Mouse (Mus musculus) limb, embryonic 13.5 days (tissue): ENCODE data around the gene Nr1i2. TPM values are rescaled to one million over a fixed set of nuclear protein-coding genes. Genes with fewer than 3 reads are reported as not detected.

ENCODE experiments used
- ATAC-seq: fragments of 200-750 bp; cut with Nextera tagmentation; 2 replicates; pipeline ENCODE4 v1.8.0; 2017; ENCODE audit warnings: low read depth, moderate number of reproducible peaks, moderate TSS enrichment; ENCODE audit not compliant: low FRiP score
- H3K27ac ChIP-seq: fragments of 300-500 bp; sonication (generic); 2 replicates; pipeline ENCODE4 v1.5.1; 2015; ENCODE audit warnings: inconsistent platforms, mild to moderate bottlenecking, moderate library complexity
- H3K27me3 ChIP-seq: fragments of 300-500 bp; sonication (generic); 2 replicates; pipeline ENCODE4 v1.6.1; 2015; ENCODE audit warnings: mild to moderate bottlenecking, inconsistent platforms
- H3K36me3 ChIP-seq: fragments of 300-500 bp; sonication (generic); 2 replicates; pipeline ENCODE4 v1.6.1; 2015; ENCODE audit warnings: inconsistent platforms, mild to moderate bottlenecking, moderate library complexity
- H3K4me1 ChIP-seq: fragments of 300-500 bp; sonication (generic); 2 replicates; pipeline ENCODE4 v1.6.1; 2015; ENCODE audit warnings: inconsistent platforms
- H3K4me2 ChIP-seq: fragments of 300-500 bp; sonication (generic); replicated peaks from 2 replicates; pipeline ENCODE4 v1.6.1; 2015; ENCODE audit warnings: inconsistent platforms, mild to moderate bottlenecking, moderate library complexity
- H3K4me3 ChIP-seq: fragments of 300-500 bp; sonication (generic); 2 replicates; pipeline ENCODE4 v1.5.1; 2015; ENCODE audit warnings: moderate library complexity, mild to moderate bottlenecking, inconsistent platforms
- H3K9ac ChIP-seq: fragments of 300-500 bp; sonication (generic); 2 replicates; pipeline ENCODE4 v1.6.1; 2015; ENCODE audit warnings: mild to moderate bottlenecking, inconsistent platforms
- H3K9me3 ChIP-seq: fragments of 300-500 bp; sonication (generic); 2 replicates; pipeline ENCODE4 v1.6.1; 2016; ENCODE audit warnings: inconsistent platforms
- WGBS: fragments of 180-500 bp; shearing (Covaris S2); methylation state at CpG from one replicate; pipeline ENCODE4 v1.1.7; 2015; 5-methylcytosine and 5-hydroxymethylcytosine counted together
- polyA plus RNA-seq: library from polyadenylated mRNA; unstranded; fragments of >200 nt; fragmentation: Nextera tagmentation; extraction: Ambion mirVana; gene quantifications from 2 replicates; pipeline ENCODE4 v1.2.1, GENCODE M21; 2015

The Nr1i2 gene
- polyA plus RNA-seq, 1 experiment from 2014 or later, result not detected

GRCm38 (mm10) chr16:38283300-38283699, 11.3 kb downstream of the Nr1i2 start:
- no peaks in the 10 kb centered on the region for H3K4me1 ChIP-seq
- no peak overlapping the region for H3K9ac ChIP-seq
- H3K27me3 ChIP-seq, result no peaks in the 10 kb centered on the region
- no peak overlapping the region for H3K4me3 ChIP-seq
- H3K4me2 ChIP-seq, result no peak overlapping the region
- 22% methylated on average over 3 of the region's 3 CpGs for WGBS
- no peaks in the 10 kb centered on the region for H3K36me3 ChIP-seq
- ATAC-seq, result no peak
- H3K27ac ChIP-seq, result no peak overlapping the region
- H3K9me3 ChIP-seq, result no peaks in the 10 kb centered on the region

- ATAC-seq, result no peak
- H3K9ac ChIP-seq, result no peak overlapping the region
- 84% methylated on average over 7 of the region's 7 CpGs for WGBS
Measured at GRCm38 (mm10) chr16:38282559-38283160, 12.0 kb downstream of the Nr1i2 start.

GRCm38 (mm10) chr16:38280951-38281350, 13.7 kb downstream of the Nr1i2 start:
- no peaks in the 10 kb centered on the region for H3K36me3 ChIP-seq
- 86% methylated on average over 7 of the region's 7 CpGs for WGBS
- no peaks in the 10 kb centered on the region for H3K9me3 ChIP-seq

More at GRCm38 (mm10) chr16:38282559-38283160, 12.0 kb downstream of the Nr1i2 start:
- Histone ChIP-seq H3K27ac (no peak overlapping the region), H3K4me2 (no peak overlapping the region), H3K36me3 (no peaks in the 10 kb centered on the region), H3K9me3 (no peaks in the 10 kb centered on the region), H3K27me3 (no peaks in the 10 kb centered on the region), H3K4me3 (no peak overlapping the region), H3K4me1 (no peaks in the 10 kb centered on the region)

DNA sequence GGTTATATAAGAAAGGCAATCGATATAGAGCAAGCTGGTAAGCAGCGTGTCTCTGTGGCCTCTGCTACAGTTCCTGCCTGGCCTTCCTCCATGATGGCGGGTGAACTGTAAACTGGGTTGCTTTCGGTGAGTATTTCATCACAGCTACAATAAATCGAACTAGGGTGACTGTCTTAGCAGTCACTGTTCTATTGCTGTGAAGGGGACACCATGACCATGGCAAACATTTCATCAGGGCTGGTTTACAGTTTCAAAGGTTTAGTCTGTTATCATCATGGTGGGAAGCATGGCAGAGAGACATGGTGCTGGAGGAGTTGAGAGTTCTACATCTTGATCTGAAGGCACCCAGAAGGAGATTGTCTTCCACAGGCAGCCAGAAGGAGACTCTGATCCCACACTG, 14.8 kb downstream of the Nr1i2 start:
- Histone ChIP-seq H3K9ac (no peak overlapping the region), H3K27me3 (no peaks in the 10 kb centered on the region), H3K27ac (no peak overlapping the region), H3K36me3 (no peaks in the 10 kb centered on the region), H3K4me3 (no peak overlapping the region), H3K4me1 (no peaks in the 10 kb centered on the region), H3K9me3 (no peaks in the 10 kb centered on the region), H3K4me2 (no peak overlapping the region)
- 95% methylated on average over 5 of the region's 5 CpGs for WGBS
- no peak for ATAC-seq

More at GRCm38 (mm10) chr16:38280951-38281350, 13.7 kb downstream of the Nr1i2 start:
- H3K4me1 ChIP-seq, result no peaks in the 10 kb centered on the region
- no peak overlapping the region for H3K9ac ChIP-seq
- no peak overlapping the region for H3K4me3 ChIP-seq
- no peaks in the 10 kb centered on the region for H3K27me3 ChIP-seq
- ATAC-seq, result no peak
- H3K4me2 ChIP-seq, result no peak overlapping the region
- no peak overlapping the region for H3K27ac ChIP-seq

- WGBS, result 70% methylated on average over 2 of the region's 2 CpGs
- Histone ChIP-seq H3K4me2 (no peak overlapping the region), H3K9ac (no peak overlapping the region), H3K27ac (no peak overlapping the region), H3K27me3 (no peaks in the 10 kb centered on the region), H3K36me3 (no peaks in the 10 kb centered on the region), H3K4me1 (no peaks in the 10 kb centered on the region), H3K9me3 (no peaks in the 10 kb centered on the region), H3K4me3 (no peak overlapping the region)
- ATAC-seq, result no peak
Measured at GRCm38 (mm10) chr16:38274737-38275136, 19.9 kb downstream of the Nr1i2 start.

GRCm38 (mm10) chr16:38272483-38272882, 22.1 kb downstream of the Nr1i2 start:
- ATAC-seq, result no peak
- Histone ChIP-seq H3K4me3 (no peak overlapping the region), H3K9me3 (no peaks in the 10 kb centered on the region), H3K36me3 (no peaks in the 10 kb centered on the region), H3K4me1 (no peaks in the 10 kb centered on the region), H3K27ac (no peak overlapping the region), H3K4me2 (no peak overlapping the region), H3K9ac (0 out of 2 replicates have a peak overlapping the region, but pooled peaks have one; percentile 0), H3K27me3 (no peaks in the 10 kb centered on the region)
- WGBS, result 67% methylated on average over 5 of the region's 5 CpGs

GRCm38 (mm10) chr16:38271601-38272000, 23.0 kb downstream of the Nr1i2 start:
- Histone ChIP-seq H3K4me3 (no peak overlapping the region), H3K27ac (no peak overlapping the region), H3K27me3 (no peaks in the 10 kb centered on the region), H3K36me3 (no peaks in the 10 kb centered on the region), H3K4me1 (no peaks in the 10 kb centered on the region), H3K9ac (no peak overlapping the region), H3K9me3 (no peaks in the 10 kb centered on the region), H3K4me2 (no peak overlapping the region)
- 44% methylated on average over 3 of the region's 3 CpGs for WGBS
- ATAC-seq, result no peak

DNA sequence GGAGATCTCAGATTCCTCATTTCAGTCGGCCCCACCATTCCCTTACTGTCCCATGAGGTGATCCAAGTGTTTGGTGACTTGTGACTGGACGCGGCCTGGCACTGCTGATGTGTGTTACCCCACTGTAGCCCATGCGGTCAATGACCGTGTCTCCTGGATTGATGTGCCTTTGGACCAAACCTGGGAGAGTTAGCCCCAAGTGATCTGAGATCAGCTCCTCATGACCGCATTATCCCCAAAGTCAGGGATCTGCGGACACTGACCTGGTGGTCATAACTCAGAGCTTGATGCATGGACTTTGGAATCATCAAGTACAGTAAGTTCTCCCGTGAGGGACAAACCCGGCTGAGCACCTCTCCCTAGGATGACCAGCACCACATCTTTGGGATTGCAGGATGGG, 38.7 kb downstream of the Nr1i2 start:
- WGBS, result 91% methylated on average over 9 of the region's 9 CpGs
- H3K27ac ChIP-seq, result no peak overlapping the region
- H3K4me3 ChIP-seq, result no peak overlapping the region
- H3K9ac ChIP-seq, result no peak overlapping the region
- H3K9me3 ChIP-seq, result no peaks in the 10 kb centered on the region
- no peak for ATAC-seq
- H3K36me3 ChIP-seq, result no peaks in the 10 kb centered on the region
- H3K4me2 ChIP-seq, result no peak overlapping the region
- no peaks in the 10 kb centered on the region for H3K27me3 ChIP-seq
- no peaks in the 10 kb centered on the region; the same call in 1 of the 2 replicates for H3K4me1 ChIP-seq

- Histone ChIP-seq H3K27me3 (no peaks in the 10 kb centered on the region), H3K9ac (no peak overlapping the region), H3K4me1 (no peaks in the 10 kb centered on the region; the same call in 1 of the 2 replicates), H3K27ac (no peak overlapping the region), H3K36me3 (no peaks in the 10 kb centered on the region), H3K4me3 (no peak overlapping the region), H3K9me3 (no peaks in the 10 kb centered on the region), H3K4me2 (no peak overlapping the region)
- WGBS, result 77% methylated on average over 4 of the region's 4 CpGs
- no peak for ATAC-seq
Measured at GRCm38 (mm10) chr16:38255107-38255506, 39.5 kb downstream of the Nr1i2 start.

DNA sequence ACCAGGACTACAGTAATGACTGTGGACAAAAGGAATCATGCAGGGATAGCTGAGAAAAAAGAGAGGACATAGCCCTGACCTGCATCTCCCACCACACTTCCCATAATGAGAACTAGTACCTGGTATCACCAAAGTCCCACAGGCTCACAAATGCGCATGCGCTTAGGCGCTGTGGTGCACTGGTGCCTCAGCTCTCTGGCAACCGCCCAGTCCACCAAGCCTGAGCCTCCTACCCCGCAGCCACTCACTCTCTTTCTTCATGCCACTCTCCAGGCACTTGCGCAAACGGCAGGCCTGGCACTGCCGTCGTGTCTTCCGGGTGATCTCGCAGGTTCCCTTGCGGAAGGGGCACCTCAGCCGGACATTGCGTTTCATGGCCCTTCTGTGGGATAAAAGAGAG, 40.6 kb downstream of the Nr1i2 start:
- Histone ChIP-seq H3K4me1 (peaks cover 2% of the 10 kb centered on the region), H3K9ac (no peak overlapping the region), H3K27me3 (no peaks in the 10 kb centered on the region), H3K9me3 (no peaks in the 10 kb centered on the region), H3K4me3 (no peak overlapping the region), H3K27ac (no peak overlapping the region), H3K36me3 (no peaks in the 10 kb centered on the region), H3K4me2 (no peak overlapping the region)
- ATAC-seq, result no peak
- 84% methylated on average over 14 of the region's 14 CpGs for WGBS

DNA sequence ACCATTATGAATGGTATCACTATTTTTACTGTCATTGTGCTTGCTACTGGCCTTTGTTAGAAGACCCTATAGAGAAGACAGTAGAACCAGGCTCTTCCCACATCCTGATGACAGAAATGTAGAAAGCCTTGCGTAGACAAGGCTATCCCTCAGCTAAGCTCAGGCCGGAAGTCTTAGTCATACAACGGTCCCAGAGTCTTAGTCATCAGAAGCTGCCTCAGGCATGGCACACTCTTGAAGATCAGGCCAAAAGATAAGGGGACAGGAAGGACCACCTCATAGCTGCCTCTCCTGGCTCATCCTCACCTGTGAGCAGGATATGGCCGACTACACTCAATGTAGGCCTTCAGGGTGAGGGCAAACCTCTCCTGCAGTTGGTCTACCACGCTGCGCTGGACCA, 44.2 kb downstream of the Nr1i2 start:
- Histone ChIP-seq H3K4me2 (no peak overlapping the region), H3K9me3 (no peaks in the 10 kb centered on the region), H3K36me3 (peaks cover 1% of the 10 kb centered on the region), H3K27ac (no peak overlapping the region), H3K4me3 (no peak overlapping the region), H3K27me3 (no peaks in the 10 kb centered on the region), H3K9ac (no peak overlapping the region), H3K4me1 (peaks cover 27% of the 10 kb centered on the region)
- WGBS, result 89% methylated on average over 6 of the region's 6 CpGs
- ATAC-seq, result no peak

DNA sequence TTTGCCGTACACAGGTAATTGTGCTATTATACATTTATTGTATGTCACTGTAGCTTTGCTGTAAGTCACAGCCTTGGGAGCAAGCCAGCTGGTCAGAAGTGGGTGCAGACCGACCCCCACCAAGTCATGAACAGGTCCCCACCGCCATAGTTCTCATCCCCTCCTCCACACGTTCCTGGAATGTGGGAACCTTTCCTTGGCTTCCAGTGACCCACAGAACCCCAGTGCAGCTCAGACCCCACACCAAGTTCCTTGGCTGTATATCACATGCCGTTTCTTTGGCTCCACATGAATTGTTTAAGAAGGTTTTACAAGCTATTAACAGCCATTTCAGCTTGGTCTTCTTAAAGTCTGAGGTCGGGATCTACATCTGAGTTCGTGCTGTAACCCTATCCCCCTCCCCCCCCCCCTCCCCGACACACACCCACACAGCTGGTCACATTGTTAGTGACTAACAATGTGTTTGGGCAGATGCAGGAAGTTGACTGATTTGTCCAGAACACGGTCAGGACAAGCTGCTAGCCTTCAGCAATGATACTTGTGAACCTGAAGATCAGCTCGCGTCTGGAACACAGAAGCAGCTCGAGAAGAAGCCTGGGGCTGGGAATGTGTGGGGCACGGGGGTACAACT, 46.2 kb downstream of the Nr1i2 start:
- Histone ChIP-seq H3K36me3 (peaks cover 6% of the 10 kb centered on the region), H3K9ac (no peak overlapping the region), H3K4me1 (peaks cover 27% of the 10 kb centered on the region), H3K9me3 (no peaks in the 10 kb centered on the region), H3K4me2 (peak overlapping the region; percentile 41), H3K27ac (no peak overlapping the region), H3K4me3 (no peak overlapping the region), H3K27me3 (no peaks in the 10 kb centered on the region)
- WGBS, result 17% methylated on average over 13 of the region's 13 CpGs
- peak; percentile 65 for ATAC-seq
